Mouse (Mus musculus) heart, adult 2 months (tissue): ENCODE results near the gene Fhit. TPM values are rescaled to one million over a fixed set of nuclear protein-coding genes. Genes with fewer than 3 reads are reported as not detected.

Source experiments
- DNase-seq, 2 experiments: peaks; one replicate each; pipeline ENCODE4 v3.0.0; 2021
- H3K27ac ChIP-seq: fragments of 200-600 bp; 2 replicates; pipeline ENCODE4 v1.8.1; 2022
- H3K27me3 ChIP-seq: fragments of 200-500 bp; 2 replicates; pipeline ENCODE4 v1.6.1; 2012; ENCODE audit warnings: mild to moderate bottlenecking, low read length, inconsistent platforms, mixed read lengths; ENCODE audit not compliant: control insufficient read depth, insufficient read depth
- H3K36me3 ChIP-seq: fragments of 200-500 bp; 2 replicates; pipeline ENCODE4 v1.6.1; 2012; ENCODE audit warnings: low read length, inconsistent platforms; ENCODE audit not compliant: control insufficient read depth, insufficient read depth
- H3K4me1 ChIP-seq: fragments of 200-500 bp; 2 replicates; pipeline ENCODE4 v1.6.1; 2011; ENCODE audit warnings: low read length; ENCODE audit not compliant: control insufficient read depth, insufficient read depth
- H3K4me3 ChIP-seq: fragments of 200-600 bp; 2 replicates; pipeline ENCODE4 v1.8.1; 2022
- H3K79me2 ChIP-seq: fragments of 200-500 bp; replicated peaks from 2 replicates; pipeline ENCODE4 v1.6.1; 2012; ENCODE audit warnings: mild to moderate bottlenecking, inconsistent platforms, low read length, moderate library complexity, mixed read lengths; ENCODE audit not compliant: control insufficient read depth, insufficient read depth
- H3K9ac ChIP-seq: fragments of 200-500 bp; 2 replicates; pipeline ENCODE4 v1.6.1; 2012; ENCODE audit warnings: low read depth, mild to moderate bottlenecking, control low read depth, inconsistent platforms, low read length, mixed read lengths
- CTCF ChIP-seq: fragments of 200-600 bp; IDR thresholded peaks from 2 replicates; pipeline ENCODE4 v1.8.1; 2022; ENCODE audit warnings: antibody characterized with exemption, mild to moderate bottlenecking, moderate library complexity
- EP300 ChIP-seq: fragments of 200-500 bp; IDR thresholded peaks from 2 replicates; pipeline ENCODE4 v1.6.1; 2011; ENCODE audit warnings: low read depth, low read length, control low read depth; ENCODE audit not compliant: insufficient read depth
- POLR2A ChIP-seq: fragments of 200-500 bp; IDR thresholded peaks from 2 replicates; pipeline ENCODE4 v1.6.1; 2011; ENCODE audit warnings: mild to moderate bottlenecking, low read depth, low read length, control low read depth; ENCODE audit not compliant: insufficient read depth
- WGBS: fragments of 180-500 bp; shearing (Covaris S2); methylation state at CpG from one replicate; pipeline ENCODE4 v1.1.7; 2018; 5-methylcytosine and 5-hydroxymethylcytosine counted together
- intact Hi-C: fragments of 180-260 bp; cut with DNase I; formaldehyde crosslinking; loops from one replicate; pipeline ENCODE4 v1.15.1; 2025
- polyA plus RNA-seq: library from polyadenylated mRNA; depleted of rRNA; stranded (reverse); fragments of >200 nt; gene quantifications from 2 replicates; pipeline ENCODE4 v1.2.3, GENCODE M21; 2012
- total RNA-seq, 2 experiments: library from RNA; stranded (reverse); gene quantifications; 2 replicates each; pipeline ENCODE4 v1.2.3; 2021

The Fhit gene
- total and polyA plus RNA-seq, 3 experiments = 1.7 to 2.3 (median 1.7) TPM

DNA sequence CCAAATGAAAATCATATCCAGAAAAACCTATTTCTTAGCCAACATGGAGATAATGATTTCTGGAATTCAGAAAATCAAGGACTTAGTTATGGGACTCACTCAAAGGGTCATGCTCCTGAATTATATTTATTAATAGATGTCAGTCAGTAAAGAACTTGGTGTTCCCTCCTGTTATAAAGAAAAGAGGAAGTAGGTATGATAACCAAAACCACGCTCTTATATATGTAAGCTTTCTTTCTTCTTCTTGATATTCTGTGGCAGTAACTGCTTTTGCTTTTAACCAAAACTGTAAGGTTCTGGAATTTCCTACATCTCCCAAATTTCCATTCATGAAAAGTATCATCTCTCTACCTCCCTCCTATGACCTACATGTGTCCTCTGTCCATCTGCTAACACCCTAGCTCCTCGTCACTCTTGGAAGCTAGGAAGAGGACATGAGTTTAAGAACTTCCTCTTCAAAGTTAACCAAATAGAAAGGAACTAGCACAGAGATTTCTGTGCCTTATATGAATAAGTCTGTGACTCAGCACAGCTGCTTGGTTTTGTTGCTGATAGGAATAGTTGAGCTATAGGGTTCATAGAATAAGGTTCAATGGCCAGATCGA lies 731.3 kb downstream of the Fhit start:
- WGBS = 75% methylated on average over 3 of the region's 3 CpGs
- intact Hi-C loops = no loop called here
- Histone ChIP-seq H3K4me1 (no peaks in the 10 kb centered on the region; the same call in 1 of the 2 replicates), H3K79me2 (no peaks in the 10 kb centered on the region), H3K4me3 (no peak overlapping the region), H3K36me3 (no peaks in the 10 kb centered on the region), H3K9ac (no peak overlapping the region), H3K27ac (no peak overlapping the region), H3K27me3 (no peaks in the 10 kb centered on the region)
- DNase-seq = no peak
- TF ChIP-seq EP300 = no peak
- no peak for TF ChIP-seq CTCF
- no peak for TF ChIP-seq POLR2A

DNA sequence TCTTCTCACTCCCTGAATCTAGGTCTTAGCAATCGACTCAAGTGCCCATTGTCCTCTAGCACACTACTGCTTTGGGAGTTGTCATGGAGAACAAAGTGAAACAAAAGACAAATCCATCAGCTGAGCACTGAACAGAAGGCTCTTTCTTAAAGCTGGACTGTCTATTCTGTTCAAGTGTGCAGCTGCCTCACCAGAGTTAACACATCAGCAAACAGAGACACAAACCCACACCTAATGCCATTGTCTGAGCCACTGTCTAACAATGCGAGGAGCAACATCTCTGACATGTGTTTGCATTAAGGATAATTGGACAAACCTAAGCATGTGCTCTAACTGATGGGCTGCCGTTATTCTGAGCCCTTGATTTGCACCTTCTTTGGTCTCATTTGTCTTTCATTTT lies 738.3 kb downstream of the Fhit start:
- intact Hi-C loops = no loop called here
- no peaks in the 10 kb centered on the region for H3K36me3 ChIP-seq
- no peak for DNase-seq
- WGBS = 76% methylated on average over 3 of the region's 3 CpGs
- H3K79me2 ChIP-seq = no peaks in the 10 kb centered on the region
- H3K9ac ChIP-seq = no peak overlapping the region
- no peaks in the 10 kb centered on the region for H3K4me1 ChIP-seq
- H3K27me3 ChIP-seq = no peaks in the 10 kb centered on the region
- H3K27ac ChIP-seq = no peak overlapping the region
- TF ChIP-seq EP300 (no peak), CTCF (no peak), POLR2A (no peak)
- H3K4me3 ChIP-seq = no peak overlapping the region

DNA sequence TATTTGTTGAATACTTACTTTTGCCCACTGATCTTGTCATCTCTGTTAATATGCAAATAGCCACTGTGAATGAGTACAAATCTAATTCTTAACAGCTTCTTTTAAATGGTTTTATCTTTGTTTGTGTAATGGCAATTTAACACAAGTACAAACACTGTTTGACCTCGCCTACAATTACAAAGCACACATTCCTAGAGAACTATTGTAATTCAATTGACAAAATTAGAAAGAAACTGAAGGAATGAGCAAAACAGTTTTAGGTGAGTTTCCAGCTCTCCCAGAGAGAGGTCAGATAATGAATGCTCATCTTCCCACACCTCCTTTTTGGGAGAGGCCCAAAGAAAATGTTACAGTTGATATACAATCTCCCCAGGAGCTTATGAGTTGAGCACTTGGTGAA lies 739.6 kb downstream of the Fhit start:
- no peaks in the 10 kb centered on the region for H3K79me2 ChIP-seq
- H3K27ac ChIP-seq = no peak overlapping the region
- TF ChIP-seq POLR2A = no peak
- TF ChIP-seq EP300 = no peak
- TF ChIP-seq CTCF = no peak
- DNase-seq = no peak
- no peaks in the 10 kb centered on the region for H3K27me3 ChIP-seq
- no peaks in the 10 kb centered on the region for H3K4me1 ChIP-seq
- H3K9ac ChIP-seq = no peak overlapping the region
- no peaks in the 10 kb centered on the region for H3K36me3 ChIP-seq
- 60% methylated on average over 1 of the region's 1 CpGs for WGBS
- intact Hi-C loops = no loop called here
- no peak overlapping the region for H3K4me3 ChIP-seq

DNA sequence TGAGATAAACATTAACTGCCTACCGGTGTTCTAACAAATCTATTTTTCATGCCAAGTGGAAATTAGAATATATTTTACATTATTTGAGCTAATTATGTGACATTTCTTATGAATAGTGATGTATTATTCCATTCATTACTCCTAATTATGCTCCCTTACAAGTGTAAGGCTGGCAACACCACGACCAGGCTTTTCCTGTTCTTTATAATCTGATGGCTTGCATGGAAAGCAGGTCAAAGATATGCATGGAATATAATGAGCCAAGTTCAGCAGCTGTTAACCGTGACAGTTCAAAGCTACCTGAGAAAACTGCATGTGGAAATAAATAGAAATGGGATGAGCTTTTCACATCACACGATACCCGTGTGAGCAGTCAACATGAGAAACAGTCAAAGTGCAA lies 746.8 kb downstream of the Fhit start:
- whole genome bisulfite sequencing = 76% methylated on average over 5 of the region's 5 CpGs

DNA sequence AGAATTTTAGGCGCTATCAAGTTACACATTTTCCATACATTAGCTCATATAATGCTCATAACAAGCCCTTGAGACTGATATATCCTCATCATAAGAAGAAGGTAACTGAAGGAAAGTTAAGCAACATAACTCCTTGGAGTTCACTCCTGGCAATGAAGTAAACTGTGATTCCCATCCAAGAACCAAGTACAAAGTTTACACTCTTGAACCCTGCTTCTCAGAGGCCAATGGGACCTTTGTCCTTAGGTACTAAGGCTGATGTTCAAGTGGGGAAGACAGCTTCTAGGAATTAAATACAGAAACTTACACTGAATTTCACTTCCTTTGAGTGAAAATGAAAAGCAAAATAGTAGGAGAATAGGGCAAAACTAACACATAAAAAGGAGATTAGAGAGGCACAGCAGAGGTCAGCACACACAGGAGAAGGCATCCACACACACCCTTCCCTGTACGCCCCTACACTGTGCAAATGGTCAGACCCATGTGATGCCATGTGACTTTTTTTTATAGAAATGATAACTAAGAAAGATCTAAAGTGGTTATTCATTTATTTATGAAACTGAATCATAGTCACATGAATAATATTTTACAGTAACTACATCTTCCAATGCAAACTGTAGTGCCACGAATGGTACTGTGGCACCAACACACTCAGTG lies 752.4 kb downstream of the Fhit start:
- no peaks in the 10 kb centered on the region for H3K36me3 ChIP-seq
- intact Hi-C loops = no loop called here
- no peaks in the 10 kb centered on the region for H3K79me2 ChIP-seq
- no peak overlapping the region for H3K9ac ChIP-seq
- WGBS = 88% methylated on average over 3 of the region's 3 CpGs
- no peak for DNase-seq
- H3K27me3 ChIP-seq = no peaks in the 10 kb centered on the region
- no peak for TF ChIP-seq POLR2A
- H3K27ac ChIP-seq = no peak overlapping the region
- H3K4me1 ChIP-seq = no peaks in the 10 kb centered on the region
- no peak overlapping the region for H3K4me3 ChIP-seq

More for the DNA sequence above, 746.8 kb downstream of the Fhit start:
- TF ChIP-seq EP300 = no peak
- no peak for TF ChIP-seq POLR2A
- TF ChIP-seq CTCF = no peak
- no peaks in the 10 kb centered on the region for H3K36me3 ChIP-seq
- no peaks in the 10 kb centered on the region for H3K79me2 ChIP-seq
- H3K27ac ChIP-seq = no peak overlapping the region
- intact Hi-C loops = no loop called here
- H3K4me1 ChIP-seq = no peaks in the 10 kb centered on the region
- no peak overlapping the region for H3K4me3 ChIP-seq
- no peak overlapping the region for H3K9ac ChIP-seq
- no peak for DNase-seq
- H3K27me3 ChIP-seq = no peaks in the 10 kb centered on the region

DNA sequence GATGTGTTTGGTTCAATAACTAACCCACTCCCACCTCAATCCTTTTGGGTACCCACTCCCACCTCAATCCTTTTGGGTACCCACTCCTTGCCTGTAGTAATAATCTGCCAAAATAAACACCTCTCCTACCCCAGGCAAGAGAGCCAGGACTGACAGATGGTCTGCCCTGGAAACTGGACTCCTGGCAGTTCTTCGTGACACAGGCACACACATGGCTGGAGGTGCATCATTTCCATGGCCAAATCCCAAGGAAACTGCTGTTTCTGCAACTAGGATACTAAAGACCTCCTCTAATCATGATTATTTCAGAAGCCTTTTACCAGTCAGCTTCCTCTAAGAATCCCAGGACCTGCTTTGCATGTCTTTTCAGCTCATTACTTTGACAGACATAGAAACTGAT lies 756.5 kb downstream of the Fhit start:
- H3K9ac ChIP-seq = no peak overlapping the region
- no peaks in the 10 kb centered on the region for H3K27me3 ChIP-seq
- intact Hi-C loops = no loop called here
- no peak for DNase-seq
- no peaks in the 10 kb centered on the region for H3K79me2 ChIP-seq
- no peak overlapping the region for H3K4me3 ChIP-seq
- H3K4me1 ChIP-seq = no peaks in the 10 kb centered on the region
- H3K27ac ChIP-seq = no peak overlapping the region
- TF ChIP-seq CTCF (no peak), POLR2A (no peak), EP300 (no peak)
- H3K36me3 ChIP-seq = no peaks in the 10 kb centered on the region
- 51% methylated on average over 1 of the region's 1 CpGs for WGBS
